Mouse (Mus musculus): ENCODE measurements around the gene Acadvl. TPM values are rescaled to one million over a fixed set of nuclear protein-coding genes. Genes with fewer than 3 reads are reported as not detected.
A peak's percentile ranks its signal among the peaks of the same experiment; 100 is the strongest.

Gene Acadvl
- polyA plus RNA-seq, 1 experiment from 2014 or later = 63.7 TPM

DNA sequence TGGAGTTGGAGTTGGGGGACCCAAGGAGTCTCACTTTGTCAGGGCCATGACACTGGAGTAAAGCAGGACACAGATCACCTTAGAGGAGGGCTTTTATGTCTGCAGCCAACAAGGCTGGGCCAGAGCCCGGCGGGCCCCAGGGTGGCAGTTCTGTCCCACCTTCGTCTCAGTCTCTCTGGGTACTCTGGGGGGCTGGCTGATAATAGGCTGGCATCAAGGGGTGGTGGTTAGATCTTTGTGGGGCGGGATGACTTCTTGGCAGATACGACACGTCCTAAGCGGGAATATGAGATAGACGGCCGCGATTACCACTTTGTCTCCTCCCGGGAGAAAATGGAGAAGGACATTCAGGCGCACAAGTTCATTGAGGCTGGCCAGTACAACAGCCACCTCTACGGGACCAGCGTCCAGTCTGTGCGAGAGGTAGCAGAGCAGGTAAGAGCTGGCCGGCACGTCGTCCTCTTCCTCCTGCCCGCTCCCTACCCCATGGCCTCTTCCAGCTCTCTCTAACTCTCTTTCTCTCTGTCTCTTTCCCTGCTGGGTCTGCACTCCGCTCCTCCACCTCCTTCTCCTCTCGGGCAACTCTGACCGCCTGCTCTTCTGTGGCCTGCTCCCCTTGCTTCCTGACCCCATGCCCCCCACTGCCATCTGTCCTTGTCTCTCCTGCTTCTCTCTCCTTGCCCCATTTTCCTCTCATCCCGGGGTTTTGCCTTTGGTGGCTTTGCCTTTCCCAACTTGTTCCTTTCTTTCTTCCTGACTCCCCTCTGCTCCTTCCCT lies 27.3 kb upstream of the Acadvl start:
- no peak overlapping the region for H3K4me3 ChIP-seq
- no peak overlapping the region for H3K27ac ChIP-seq
- 0 out of 2 replicates have a peak, but pooled peaks cover 6% of the 10 kb centered on the region for H3K4me1 ChIP-seq
- H3K4me2 ChIP-seq (replicated peaks) = no peak overlapping the region
- WGBS = 87% methylated on average over 23 of the region's 23 CpGs
- no peaks in the 10 kb centered on the region for H3K27me3 ChIP-seq (replicated peaks)
- no peaks in the 10 kb centered on the region for H3K9me3 ChIP-seq
- no peak overlapping the region for H3K9ac ChIP-seq
- peaks cover 74% of the 10 kb centered on the region for H3K36me3 ChIP-seq
- no peak for ATAC-seq (ENCODE audit: low FRiP score, low read depth)

- Histone ChIP-seq H3K4me2 (replicated peaks) (no peak overlapping the region), H3K27ac (no peak overlapping the region), H3K9me3 (no peaks in the 10 kb centered on the region), H3K4me1 (no peaks in the 10 kb centered on the region), H3K4me3 (no peak overlapping the region), H3K36me3 (peaks cover 73% of the 10 kb centered on the region), H3K27me3 (replicated peaks) (no peaks in the 10 kb centered on the region), H3K9ac (no peak overlapping the region)
- ATAC-seq (ENCODE audit: low FRiP score, low read depth) = no peak
- WGBS = 88% methylated on average over 7 of the region's 7 CpGs
Observed at GRCm38 (mm10) chr11:70040184-70040583, 25.0 kb upstream of the Acadvl start.

GRCm38 (mm10) chr11:70039631-70040030 lies 24.4 kb upstream of the Acadvl start:
- no peak overlapping the region for H3K27ac ChIP-seq
- no peak overlapping the region for H3K4me2 ChIP-seq (replicated peaks)
- no peak for ATAC-seq (ENCODE audit: low FRiP score, low read depth)
- H3K27me3 ChIP-seq (replicated peaks) = no peaks in the 10 kb centered on the region
- H3K9me3 ChIP-seq = no peaks in the 10 kb centered on the region
- H3K9ac ChIP-seq = no peak overlapping the region
- no peaks in the 10 kb centered on the region for H3K4me1 ChIP-seq
- no peak overlapping the region for H3K4me3 ChIP-seq
- H3K36me3 ChIP-seq = peaks cover 69% of the 10 kb centered on the region
- 93% methylated on average over 10 of the region's 10 CpGs for WGBS

GRCm38 (mm10) chr11:70038174-70038573 lies 23.0 kb upstream of the Acadvl start:
- H3K4me2 ChIP-seq (replicated peaks) = no peak overlapping the region
- WGBS = 78% methylated on average over 7 of the region's 7 CpGs
- no peak for ATAC-seq (ENCODE audit: low FRiP score, low read depth)
- H3K36me3 ChIP-seq = peaks cover 60% of the 10 kb centered on the region
- H3K27me3 ChIP-seq (replicated peaks) = no peaks in the 10 kb centered on the region
- H3K9me3 ChIP-seq = no peaks in the 10 kb centered on the region
- H3K9ac ChIP-seq = no peak overlapping the region
- no peak overlapping the region for H3K27ac ChIP-seq
- H3K4me1 ChIP-seq = no peaks in the 10 kb centered on the region
- H3K4me3 ChIP-seq = no peak overlapping the region

- Histone ChIP-seq H3K27ac (no peak overlapping the region), H3K4me2 (replicated peaks) (no peak overlapping the region; the same call in 1 of the 2 replicates), H3K9me3 (no peaks in the 10 kb centered on the region), H3K4me3 (no peak overlapping the region), H3K36me3 (peaks cover 28% of the 10 kb centered on the region), H3K27me3 (replicated peaks) (no peaks in the 10 kb centered on the region), H3K9ac (no peak overlapping the region), H3K4me1 (peaks cover 45% of the 10 kb centered on the region)
- ATAC-seq (ENCODE audit: low FRiP score, low read depth) = no peak
- WGBS = 95% methylated on average over 11 of the region's 11 CpGs
Observed at GRCm38 (mm10) chr11:70031321-70031670, 16.1 kb upstream of the Acadvl start.

DNA sequence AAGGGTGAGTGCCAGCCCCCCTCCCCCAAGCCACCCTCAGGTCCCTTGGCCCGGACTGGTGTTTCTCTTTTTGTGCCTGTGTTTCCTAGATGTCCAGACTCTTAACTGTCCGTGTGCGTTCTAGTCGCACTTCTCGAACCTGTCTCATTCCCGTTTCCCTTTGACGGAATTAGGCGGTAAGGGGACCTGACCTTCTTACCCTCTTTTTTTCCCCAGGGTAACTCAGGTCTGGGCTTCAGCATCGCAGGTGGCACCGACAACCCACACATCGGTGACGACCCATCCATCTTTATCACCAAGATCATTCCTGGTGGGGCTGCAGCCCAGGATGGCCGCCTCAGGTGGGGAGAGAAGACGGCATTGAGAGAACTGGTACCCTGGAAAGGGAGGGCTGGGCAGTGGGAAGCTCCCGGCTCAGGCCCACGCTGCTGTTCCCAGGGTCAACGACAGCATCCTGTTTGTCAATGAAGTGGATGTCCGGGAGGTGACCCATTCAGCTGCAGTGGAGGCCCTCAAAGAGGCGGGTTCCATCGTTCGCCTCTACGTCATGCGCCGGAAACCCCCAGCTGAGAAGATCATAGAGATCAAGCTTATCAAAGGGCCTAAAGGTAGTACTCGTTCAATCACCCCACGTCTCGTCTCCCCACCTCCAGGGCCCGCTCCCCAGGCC lies 15.6 kb upstream of the Acadvl start:
- Histone ChIP-seq H3K9me3 (no peaks in the 10 kb centered on the region), H3K4me3 (0 out of 2 replicates have a peak overlapping the region, but pooled peaks have one; percentile 29), H3K4me1 (peaks cover 50% of the 10 kb centered on the region), H3K4me2 (replicated peaks) (peak overlapping the region; percentile 68), H3K27ac (peak overlapping the region; percentile 92), H3K9ac (peak overlapping the region; percentile 56), H3K27me3 (replicated peaks) (no peaks in the 10 kb centered on the region), H3K36me3 (peaks cover 28% of the 10 kb centered on the region)
- ATAC-seq (ENCODE audit: low FRiP score, low read depth) = no peak
- WGBS = 90% methylated on average over 28 of the region's 28 CpGs

DNA sequence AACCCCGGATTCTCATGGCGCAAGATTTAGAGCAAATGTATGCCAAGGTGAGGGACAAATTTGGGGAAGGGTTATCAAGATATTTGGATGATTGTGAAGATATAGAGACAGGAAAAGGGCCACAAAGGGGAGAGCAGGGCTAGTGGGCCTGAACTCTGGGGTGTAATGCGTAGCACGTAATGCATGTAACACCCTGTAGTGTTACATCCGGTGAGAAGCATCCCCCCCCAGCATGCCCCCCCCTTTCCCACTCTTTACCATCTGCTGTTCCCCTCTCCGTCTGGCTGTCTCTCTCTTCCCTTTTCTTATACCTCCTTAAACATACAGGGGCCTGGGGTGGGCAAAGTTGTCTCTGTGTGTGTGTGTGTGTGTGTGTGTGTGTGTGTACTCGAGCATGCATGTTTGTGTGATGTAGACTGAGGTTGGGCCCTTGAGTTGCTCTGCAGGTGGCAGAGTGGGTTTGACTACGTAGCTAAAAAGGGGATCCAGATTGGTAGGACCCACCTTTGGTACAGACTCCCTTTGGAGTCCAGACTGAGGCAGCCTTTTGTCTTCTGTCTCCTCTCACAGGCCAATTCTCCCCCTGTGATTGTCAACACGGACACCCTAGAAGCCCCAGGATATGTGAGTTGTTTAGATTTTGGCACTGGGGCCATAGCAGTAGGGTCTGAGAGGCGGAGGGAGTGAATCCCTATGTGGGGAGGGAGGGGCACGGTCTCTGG lies 14.8 kb upstream of the Acadvl start:
- Histone ChIP-seq H3K9ac (peak overlapping the region; percentile 56), H3K27ac (peak overlapping the region; percentile 92), H3K4me3 (peak overlapping the region; percentile 29), H3K36me3 (peaks cover 28% of the 10 kb centered on the region), H3K27me3 (replicated peaks) (no peaks in the 10 kb centered on the region), H3K4me1 (peaks cover 54% of the 10 kb centered on the region), H3K4me2 (replicated peaks) (peak overlapping the region; percentile 68), H3K9me3 (no peaks in the 10 kb centered on the region)
- 28% methylated on average over 11 of the region's 11 CpGs for WGBS
- ATAC-seq (ENCODE audit: low FRiP score, low read depth) = peak; percentile 50

GRCm38 (mm10) chr11:70029130-70029801 lies 14.1 kb upstream of the Acadvl start:
- Histone ChIP-seq H3K9me3 (no peaks in the 10 kb centered on the region), H3K4me2 (replicated peaks) (peak overlapping the region; percentile 68), H3K27ac (peak overlapping the region; percentile 92), H3K4me1 (peaks cover 58% of the 10 kb centered on the region), H3K36me3 (peaks cover 26% of the 10 kb centered on the region), H3K27me3 (replicated peaks) (no peaks in the 10 kb centered on the region), H3K9ac (0 out of 2 replicates have a peak overlapping the region, but pooled peaks have one; percentile 56), H3K4me3 (peak overlapping the region; percentile 29)
- 1% methylated on average over 20 of the region's 20 CpGs for WGBS
- ATAC-seq (ENCODE audit: low FRiP score, low read depth) = peak; percentile 95

DNA sequence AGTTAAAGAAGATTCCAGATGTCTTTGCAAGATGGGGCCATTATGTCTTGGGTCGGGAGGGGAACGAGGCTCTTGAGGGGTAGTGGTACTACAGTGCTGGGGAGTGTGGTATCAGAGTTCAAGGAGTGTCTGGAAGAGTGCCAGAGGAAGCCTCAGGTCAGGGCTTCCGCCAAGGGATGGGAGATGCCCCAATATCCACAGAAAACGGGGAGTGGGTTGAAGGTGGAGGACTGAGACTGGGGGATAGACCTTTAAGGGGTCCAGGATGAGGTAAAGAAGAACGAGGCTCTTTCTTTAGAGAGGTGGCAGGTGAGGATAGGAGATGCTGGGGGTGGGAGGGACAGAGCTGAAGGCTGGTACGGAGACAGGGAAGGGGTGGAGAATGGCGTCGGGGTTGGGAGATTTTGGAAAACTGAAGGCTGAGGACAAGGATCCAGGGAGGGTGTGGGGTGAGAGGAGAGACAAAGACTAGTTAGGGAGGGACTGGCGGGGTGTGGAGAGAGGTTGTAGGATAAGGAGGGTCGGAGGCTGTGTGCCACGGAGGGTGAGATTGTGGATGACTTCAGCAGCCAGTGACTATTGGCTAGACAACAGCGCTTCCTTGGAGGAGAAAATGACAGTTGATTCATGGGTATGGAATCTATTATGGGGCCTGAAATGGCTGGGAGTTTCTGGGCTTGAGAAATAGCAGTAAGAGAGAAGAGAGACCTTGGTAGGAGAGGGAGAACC lies 13.4 kb upstream of the Acadvl start:
- Histone ChIP-seq H3K36me3 (peaks cover 25% of the 10 kb centered on the region), H3K4me2 (replicated peaks) (peak overlapping the region; percentile 68), H3K4me3 (peak overlapping the region; percentile 29), H3K27ac (peak overlapping the region; percentile 92), H3K9me3 (no peaks in the 10 kb centered on the region), H3K4me1 (peaks cover 65% of the 10 kb centered on the region), H3K27me3 (replicated peaks) (no peaks in the 10 kb centered on the region), H3K9ac (peak overlapping the region; percentile 56)
- peak; percentile 17 for ATAC-seq (ENCODE audit: low FRiP score, low read depth)
- 23% methylated on average over 12 of the region's 12 CpGs for WGBS

DNA sequence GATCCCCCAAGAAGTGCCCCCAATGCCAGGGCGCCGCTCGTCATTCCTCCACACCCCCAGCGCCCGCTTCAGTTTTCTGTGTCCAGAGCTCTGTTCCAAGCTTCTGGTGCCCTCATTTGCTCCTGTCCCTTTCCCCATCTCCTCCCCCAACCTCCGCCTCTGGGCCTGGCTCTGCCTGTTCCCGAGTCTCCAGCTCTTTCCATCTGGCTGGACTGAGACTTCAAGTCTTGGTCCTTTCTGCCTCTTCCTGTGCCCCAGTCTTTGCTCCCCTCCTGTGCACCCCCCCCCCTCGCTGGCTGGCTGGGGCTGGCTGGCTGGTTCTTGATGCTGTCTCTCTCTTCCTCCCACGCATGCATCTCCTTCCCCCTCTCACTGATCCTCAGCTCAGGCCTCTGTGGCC lies 12.2 kb upstream of the Acadvl start:
- H3K4me1 ChIP-seq = peaks cover 72% of the 10 kb centered on the region
- H3K9ac ChIP-seq = peak overlapping the region; percentile 56; the same call in 1 of the 2 replicates
- H3K9me3 ChIP-seq = no peaks in the 10 kb centered on the region
- H3K4me3 ChIP-seq = peak overlapping the region; percentile 27; the same call in 1 of the 2 replicates
- peak overlapping the region; percentile 68 for H3K4me2 ChIP-seq (replicated peaks)
- no peaks in the 10 kb centered on the region for H3K27me3 ChIP-seq (replicated peaks)
- H3K27ac ChIP-seq = peak overlapping the region; percentile 92
- WGBS = 44% methylated on average over 9 of the region's 9 CpGs
- ATAC-seq (ENCODE audit: low FRiP score, low read depth) = no peak
- H3K36me3 ChIP-seq = peaks cover 18% of the 10 kb centered on the region

GRCm38 (mm10) chr11:70026689-70027088 lies 11.5 kb upstream of the Acadvl start:
- H3K4me3 ChIP-seq = peak overlapping the region; percentile 27
- no peaks in the 10 kb centered on the region for H3K9me3 ChIP-seq
- peak overlapping the region; percentile 32; the same call in 1 of the 2 replicates for H3K27ac ChIP-seq
- H3K4me1 ChIP-seq = peaks cover 77% of the 10 kb centered on the region
- no peaks in the 10 kb centered on the region for H3K27me3 ChIP-seq (replicated peaks)
- peak overlapping the region; percentile 56 for H3K9ac ChIP-seq
- ATAC-seq (ENCODE audit: low FRiP score, low read depth) = no peak
- H3K4me2 ChIP-seq (replicated peaks) = peak overlapping the region; percentile 68
- H3K36me3 ChIP-seq = peaks cover 11% of the 10 kb centered on the region
- 2% methylated on average over 19 of the region's 19 CpGs for WGBS
